Comparison of ENCODE assay signal across 11 mouse cellular contexts in the genomic region with DNA sequence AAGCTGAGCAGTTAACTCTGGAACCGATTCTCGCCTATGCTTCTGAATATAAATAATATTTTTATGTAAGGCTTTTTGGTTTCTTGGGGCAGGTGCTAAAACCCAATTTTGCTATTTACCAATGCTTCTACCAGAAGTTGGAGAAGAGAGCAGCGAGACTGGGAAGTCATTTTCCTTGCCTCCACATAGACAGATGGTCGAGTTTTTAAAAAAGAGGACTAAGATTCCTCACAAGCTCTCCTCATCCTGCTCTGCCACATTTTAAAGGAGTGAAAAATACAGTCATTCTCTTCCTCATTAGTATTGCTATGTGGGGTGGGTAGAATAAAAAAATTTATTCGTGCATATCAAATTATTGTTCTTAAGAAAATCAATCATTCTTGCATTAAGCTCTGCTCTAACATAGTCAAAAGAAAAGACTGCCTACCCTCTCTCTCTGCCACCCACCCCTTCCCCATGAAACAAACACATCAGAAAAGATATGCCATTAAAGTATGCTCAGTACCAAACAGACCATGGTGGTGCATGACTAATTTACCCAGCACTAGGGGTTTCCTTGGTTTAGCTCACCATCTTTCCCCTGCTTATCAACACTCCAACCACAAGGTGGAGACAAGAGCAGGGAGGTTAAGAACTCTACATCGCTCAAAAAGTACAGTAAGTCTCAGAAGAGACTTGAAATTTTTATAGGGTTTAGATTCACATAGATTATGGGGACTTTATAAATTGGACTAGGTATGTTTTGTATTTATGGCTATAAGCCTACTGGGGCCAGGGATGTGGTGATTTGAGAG. TPM values are rescaled to one million over a fixed set of nuclear protein-coding genes. Genes with fewer than 3 reads are reported as not detected.
DNase-seq lines count a peak whose midpoint lies in the region; ATAC-seq and TF ChIP-seq lines count a peak whose summit lies in the region.
"Had no signal": no experiment of that assay in that cellular context is flagged by ENCODE, and none has a peak within 500 bp of the region (broad histone marks: within the 10 kb centered on the region; RNA-seq: fewer than 3 reads in every experiment).

No protein-coding gene starts in this region.

- no peaks in the 10 kb centered on the region for H3K9me3 ChIP-seq in forebrain, postnatal 0 days (ENCODE audit: low read length)
- H3K9me3 ChIP-seq in forebrain, embryonic 15.5 days = no peaks in the 10 kb centered on the region
- no peaks in the 10 kb centered on the region for H3K9me3 ChIP-seq in lung, postnatal 0 days (ENCODE audit: low read length)

- no peak for TF ChIP-seq EP300 in lung, postnatal 0 days (IDR thresholded peaks at IDR 0.05)

- ATAC-seq in forebrain, postnatal 0 days = no peak
- ATAC-seq in forebrain, embryonic 15.5 days (replicated peaks) = no peak
- no peak for ATAC-seq in lung, postnatal 0 days

- no peak overlapping the region for H3K27ac ChIP-seq in forebrain, postnatal 0 days (ENCODE audit: low read depth, low read length)
- no peak overlapping the region for H3K27ac ChIP-seq in forebrain, embryonic 15.5 days (replicated peaks)
- H3K27ac ChIP-seq in lung, postnatal 0 days (ENCODE audit: low read length) = no peak overlapping the region

- intact Hi-C loops in gastrocnemius, postnatal 36 days (cut with DNase I) = loop anchor here (5.0 kb wide), 1 partner anchor 394 kb away; no protein-coding TSS in a partner anchor

- H3K27me3 ChIP-seq in forebrain, postnatal 0 days (ENCODE audit: insufficient read depth, low read length) = no peaks in the 10 kb centered on the region
- peaks cover 13% of the 10 kb centered on the region for H3K27me3 ChIP-seq in forebrain, embryonic 15.5 days
- no peaks in the 10 kb centered on the region for H3K27me3 ChIP-seq in lung, postnatal 0 days (replicated peaks; ENCODE audit: insufficient read depth, low read length)
- no peaks in the 10 kb centered on the region for H3K27me3 ChIP-seq in splenic B cell, adult 2 months (ENCODE audit: control insufficient read depth, insufficient read depth, low read length, poor library complexity, severe bottlenecking)

- WGBS in forebrain, postnatal 0 days = 78% methylated on average over 6 of the region's 6 CpGs
- WGBS in forebrain, embryonic 15.5 days = 84% methylated on average over 6 of the region's 6 CpGs
- 74% methylated on average over 6 of the region's 6 CpGs for WGBS in lung, postnatal 0 days
- 80% methylated on average over 6 of the region's 6 CpGs for WGBS in lung, adult 2 months

- H3K9ac ChIP-seq in forebrain, postnatal 0 days = no peak overlapping the region
- no peak overlapping the region for H3K9ac ChIP-seq in forebrain, embryonic 15.5 days (replicated peaks)
- no peak overlapping the region for H3K9ac ChIP-seq in lung, postnatal 0 days (replicated peaks; ENCODE audit: low read depth)

- peak; percentile 47 for TF ChIP-seq CTCF in forebrain, postnatal 0 days (IDR thresholded peaks at IDR 0.05; ENCODE audit: low read depth)
- peak; percentile 63 for TF ChIP-seq CTCF in lung, postnatal 0 days (IDR thresholded peaks at IDR 0.05)
- no peak for TF ChIP-seq CTCF in lung, adult 2 months (IDR thresholded peaks at IDR 0.05; ENCODE audit: insufficient read depth, low read length)

- H3K4me1 ChIP-seq in forebrain, postnatal 0 days (ENCODE audit: insufficient read depth) = peaks cover 3% of the 10 kb centered on the region; the same call in 1 of the 2 replicates
- peaks cover 12% of the 10 kb centered on the region for H3K4me1 ChIP-seq in forebrain, embryonic 15.5 days
- H3K4me1 ChIP-seq in lung, postnatal 0 days (ENCODE audit: insufficient read depth, low read depth, low read length) = no peaks in the 10 kb centered on the region
- H3K4me1 ChIP-seq in lung, adult 2 months (ENCODE audit: control insufficient read depth, insufficient read depth, low read length) = peaks cover 2% of the 10 kb centered on the region; the same call in 1 of the 2 replicates

- no peak for TF ChIP-seq POLR2A in lung, adult 2 months (IDR thresholded peaks at IDR 0.05; ENCODE audit: borderline replicate concordance, extremely low read depth, low read depth, low read length)

- H3K4me3 ChIP-seq in forebrain, postnatal 0 days (ENCODE audit: low read depth, low read length) = no peak overlapping the region
- no peak overlapping the region for H3K4me3 ChIP-seq in forebrain, embryonic 15.5 days
- no peak overlapping the region for H3K4me3 ChIP-seq in lung, postnatal 0 days (ENCODE audit: low read depth, low read length)
- no peak overlapping the region for H3K4me3 ChIP-seq in lung, adult 2 months (replicated peaks; ENCODE audit: extremely low read depth, low read depth, low read length)

- H3K36me3 ChIP-seq in forebrain, postnatal 0 days (ENCODE audit: insufficient read depth) = no peaks in the 10 kb centered on the region
- no peaks in the 10 kb centered on the region for H3K36me3 ChIP-seq in forebrain, embryonic 15.5 days
- H3K36me3 ChIP-seq in lung, postnatal 0 days (ENCODE audit: insufficient read depth, low read length) = no peaks in the 10 kb centered on the region
- no peaks in the 10 kb centered on the region for H3K36me3 ChIP-seq in splenic B cell, adult 2 months (ENCODE audit: control insufficient read depth, insufficient read depth, low read length, poor library complexity, severe bottlenecking)

- H3K4me2 ChIP-seq in forebrain, postnatal 0 days (ENCODE audit: low read depth) = no peak overlapping the region
- H3K4me2 ChIP-seq in forebrain, embryonic 15.5 days (replicated peaks) = no peak overlapping the region
- no peak overlapping the region for H3K4me2 ChIP-seq in lung, postnatal 0 days (replicated peaks; ENCODE audit: low read depth, low read length)

- DNase-seq in forebrain, postnatal 0 days = peak; percentile 11
- peak; percentile 27 for DNase-seq in lung, postnatal 0 days (ENCODE audit: low spot score)
- no peak for DNase-seq in lung, adult 2 months
- DNase-seq in embryo, embryonic 10 days (ENCODE audit: low spot score) = peak; percentile 46
- DNase-seq in splenic B cell, adult 2 months (ENCODE audit: low read depth, low spot score) = peak; percentile 73
- no peak for DNase-seq in ovary, postnatal 14 days (ENCODE audit: low spot score)
- no peak for DNase-seq in gastrocnemius, postnatal 36 days

RNA-seq across cellular contexts. Expression of gene Uhmk1, which starts 3.1 kb away (rescaled TPM):
- 34.5 and 44.1 TPM in 2 replicates for total RNA-seq in forebrain, postnatal 0 days (2014; rRNA removed)
- polyA plus RNA-seq in forebrain, postnatal 0 days (2015; fragmentation: Nextera tagmentation; extraction: Ambion mirVana) = 4.7 and 6.8 TPM in 2 replicates
- polyA plus RNA-seq in forebrain, embryonic 15.5 days (2015; fragmentation: Nextera tagmentation; extraction: Ambion mirVana) = 7.1 and 7.5 TPM in 2 replicates
- 4.8 and 5.2 TPM in 2 replicates for polyA plus RNA-seq in lung, postnatal 0 days (2015; fragmentation: Nextera tagmentation; extraction: Ambion mirVana)
- polyA plus RNA-seq in lung, adult 2 months (2012; rRNA removed) = 13.0 and 18.3 TPM in 2 replicates
- total RNA-seq in gastrocnemius, postnatal 36 days (2021) = 10 to 100 TPM; 10.2 TPM

RNA-seq across cellular contexts. Expression of gene Sh2d1b2, which starts 14.3 kb away (rescaled TPM):
- total RNA-seq in forebrain, postnatal 0 days (2014; rRNA removed) = not detected in 2 replicates
- polyA plus RNA-seq in forebrain, postnatal 0 days (2015; fragmentation: Nextera tagmentation; extraction: Ambion mirVana) = not detected in 2 replicates
- not detected in 2 replicates for polyA plus RNA-seq in forebrain, embryonic 15.5 days (2015; fragmentation: Nextera tagmentation; extraction: Ambion mirVana)
- polyA plus RNA-seq in lung, postnatal 0 days (2015; fragmentation: Nextera tagmentation; extraction: Ambion mirVana) = 0.58 and 0.64 TPM in 2 replicates
- 0.23 TPM in 1 of 2 replicates, not detected in the other for polyA plus RNA-seq in lung, adult 2 months (2012; rRNA removed)
- total RNA-seq in gastrocnemius, postnatal 36 days (2021) = not detected
- polyA plus RNA-seq: embryonic facial prominence, embryonic 14.5 days; kidney, embryonic 16.5 days; stomach, embryonic 14.5 days had no signal

RNA-seq across cellular contexts. Expression of gene Uap1, which starts 43.5 kb away (rescaled TPM):
- 47.6 and 48.5 TPM in 2 replicates for total RNA-seq in forebrain, postnatal 0 days (2014; rRNA removed)
- polyA plus RNA-seq in forebrain, postnatal 0 days (2015; fragmentation: Nextera tagmentation; extraction: Ambion mirVana) = 49.0 and 58.0 TPM in 2 replicates
- 55.2 and 58.7 TPM in 2 replicates for polyA plus RNA-seq in forebrain, embryonic 15.5 days (2015; fragmentation: Nextera tagmentation; extraction: Ambion mirVana)
- 50.6 and 53.2 TPM in 2 replicates for polyA plus RNA-seq in lung, postnatal 0 days (2015; fragmentation: Nextera tagmentation; extraction: Ambion mirVana)
- 17.2 and 19.4 TPM in 2 replicates for polyA plus RNA-seq in lung, adult 2 months (2012; rRNA removed)
- 10 to 100 TPM; 44.6 to 52.2 TPM for total RNA-seq in gastrocnemius, postnatal 36 days (2021)

RNA-seq across cellular contexts. Expression of gene Sh2d1b1, which starts 58.8 kb away (rescaled TPM):
- total RNA-seq in forebrain, postnatal 0 days (2014; rRNA removed) = not detected in 2 replicates
- polyA plus RNA-seq in forebrain, postnatal 0 days (2015; fragmentation: Nextera tagmentation; extraction: Ambion mirVana) = not detected in 2 replicates
- polyA plus RNA-seq in forebrain, embryonic 15.5 days (2015; fragmentation: Nextera tagmentation; extraction: Ambion mirVana) = 0.09 TPM in 1 of 2 replicates, not detected in the other
- 3.9 and 5.3 TPM in 2 replicates for polyA plus RNA-seq in lung, postnatal 0 days (2015; fragmentation: Nextera tagmentation; extraction: Ambion mirVana)
- 3.6 and 3.9 TPM in 2 replicates for polyA plus RNA-seq in lung, adult 2 months (2012; rRNA removed)
- not detected for total RNA-seq in gastrocnemius, postnatal 36 days (2021)

Comparison
In these comparisons a context has a peak if more than half of its experiments do, and no peak if none do; other contexts are left out.
1. DNase-seq: peak in forebrain, postnatal 0 days (single experiment), lung, postnatal 0 days (single experiment), embryo, embryonic 10 days (single experiment) and splenic B cell, adult 2 months (single experiment); none in lung, adult 2 months (single experiment), ovary, postnatal 14 days (single experiment) and gastrocnemius, postnatal 36 days (0 of 2).